Mouse (Mus musculus) frontal cortex, postnatal 25 days (tissue): ENCODE data around the gene Gm11114.

Source experiments
- DNase-seq, 2 experiments: peaks; one replicate each; pipeline ENCODE4 v3.0.0; 2022; ENCODE audit warnings: low spot score in 2 of 2

Gm11114 gene

DNA sequence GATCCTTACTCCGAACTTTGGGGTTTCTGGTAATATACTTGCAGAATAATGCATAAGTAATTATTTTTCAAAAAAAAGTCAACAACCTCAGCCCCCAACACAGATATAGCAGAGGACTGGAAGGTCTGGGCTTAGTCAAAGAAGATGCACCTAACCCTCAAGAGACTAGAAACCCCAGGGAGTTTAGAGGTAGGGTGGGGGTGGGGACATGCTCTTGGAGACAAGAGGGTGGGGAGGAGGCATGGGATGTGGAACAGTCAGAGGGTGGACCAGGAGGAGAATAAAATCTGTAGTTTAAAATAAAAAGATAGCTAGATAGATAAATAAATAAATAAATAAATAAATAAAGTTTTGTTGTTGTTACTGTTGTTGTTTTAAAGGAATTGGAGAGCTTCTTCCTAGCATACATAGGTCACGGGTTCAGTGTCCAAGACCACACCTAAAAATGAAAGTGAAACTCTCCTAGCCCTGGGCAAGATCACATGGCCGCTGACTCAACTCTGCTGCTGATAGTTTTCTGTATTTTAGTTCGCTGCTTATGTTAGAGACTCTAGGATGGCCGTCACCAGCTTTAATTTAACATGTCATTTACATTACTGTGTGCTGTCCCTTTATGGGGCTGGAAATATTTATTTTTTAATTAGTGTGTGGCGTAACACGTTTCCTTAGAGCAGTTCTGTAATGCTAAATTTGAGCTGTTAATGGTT, 44.7 kb downstream of the Gm11114 start:
- DNase-seq: no peak
